Mouse (Mus musculus) adrenal gland, postnatal 14 days (tissue): ENCODE results near the gene Ube2ql1. TPM values are rescaled to one million over a fixed set of nuclear protein-coding genes. Genes with fewer than 3 reads are reported as not detected.

Experiments used
- DNase-seq: peaks from one replicate; pipeline ENCODE4 v3.0.0; 2021; ENCODE audit warnings: mixed read lengths
- long read RNA-seq, 2 experiments: library from polyadenylated mRNA; stranded (forward); transcript quantifications; one replicate each; pipeline ENCODE4 v2.0.0; 2021
- total RNA-seq: library from RNA; stranded (reverse); gene quantifications from 2 replicates; pipeline ENCODE4 v1.2.3, GENCODE M21; 2021

The Ube2ql1 gene
- 1.4 and 2.3 TPM in 2 replicates for total RNA-seq
- long read RNA-seq, experiment 1, partial matches to known transcripts, result 0 of 4 reads
- long read RNA-seq, experiment 1, other reads (novel, unspliced or antisense), result 0 of 4 reads
- long read RNA-seq, experiment 2, partial matches to known transcripts, result 0 of 1 reads
- long read RNA-seq, experiment 2, other reads (novel, unspliced or antisense), result 0 of 1 reads

- DNase-seq, result peak; percentile 92
These were observed at the start of gene Ube2ql1 for GRCm38 (mm10) chr13:69739759-69740135. Gene Ube2ql1 (minus strand): TSS chr13:69739889.

DNA sequence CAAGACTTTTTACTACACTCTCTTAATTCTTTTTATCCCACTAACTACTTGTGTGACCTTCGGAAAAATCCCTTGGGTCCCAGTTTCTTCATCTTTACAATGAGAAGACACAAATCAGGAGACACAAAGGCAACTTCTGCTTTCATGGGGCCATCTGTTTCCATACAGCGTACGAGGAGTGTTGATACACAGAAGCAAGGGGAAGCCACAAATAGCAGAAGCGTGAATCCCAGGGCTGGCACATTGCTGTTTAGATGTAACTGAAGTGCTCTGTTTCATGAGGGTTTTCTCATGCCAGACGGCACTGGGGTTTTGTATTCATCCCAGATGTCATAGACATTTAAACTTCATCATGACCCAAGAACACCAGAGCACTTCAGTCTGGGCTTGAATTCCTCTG lies 49.0 kb upstream of the Ube2ql1 start:
- DNase-seq, result no peak

GRCm38 (mm10) chr13:69778221-69778620 lies 38.5 kb upstream of the Ube2ql1 start:
- no peak for DNase-seq

GRCm38 (mm10) chr13:69772358-69772757 lies 32.7 kb upstream of the Ube2ql1 start:
- DNase-seq, result no peak

- no peak for DNase-seq
These were observed 31.1 kb upstream of the Ube2ql1 start for GRCm38 (mm10) chr13:69770538-69771456.

- DNase-seq, result no peak
These were observed 28.5 kb upstream of the Ube2ql1 start for GRCm38 (mm10) chr13:69768152-69768551.

DNA sequence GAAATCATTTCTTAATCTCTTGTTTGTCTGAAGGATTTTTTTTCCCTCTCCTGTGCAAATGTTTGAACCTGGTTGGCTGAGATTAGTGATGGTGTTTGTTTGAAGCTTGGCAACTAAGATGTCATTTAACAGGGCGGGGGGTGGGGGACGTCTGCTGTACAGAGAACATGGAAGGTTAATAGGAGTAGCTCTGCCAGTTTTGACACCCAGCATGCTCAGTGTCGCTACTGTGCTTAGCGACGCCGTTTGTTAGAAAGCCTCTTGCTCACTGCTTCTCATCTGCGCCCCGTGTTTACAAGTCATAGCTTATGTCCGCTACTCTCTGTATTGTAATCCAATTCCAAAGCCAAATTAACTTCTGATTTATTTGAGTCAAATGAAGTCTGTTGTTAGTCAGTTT lies 25.0 kb upstream of the Ube2ql1 start:
- DNase-seq, result no peak

DNA sequence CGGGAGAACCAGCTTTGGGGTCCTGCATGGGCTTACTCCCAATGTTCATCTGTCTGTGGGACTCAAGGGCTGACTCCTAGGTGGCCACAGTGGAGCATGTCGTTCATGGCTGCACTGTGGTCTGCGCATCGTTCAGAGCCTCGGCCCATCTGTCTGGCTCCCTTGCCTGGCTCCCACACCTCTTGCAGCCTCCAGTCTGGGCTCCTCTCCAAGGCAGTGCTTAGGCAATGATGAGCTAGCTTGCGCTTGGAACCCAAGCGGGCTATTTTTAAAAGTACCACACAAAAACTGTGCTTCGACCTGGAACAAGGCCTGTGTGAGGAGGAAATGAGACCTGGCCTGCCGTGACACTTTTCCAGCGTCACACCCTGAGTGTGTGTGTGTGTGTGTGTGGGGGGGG lies 21.7 kb upstream of the Ube2ql1 start:
- peak; percentile 36 for DNase-seq

GRCm38 (mm10) chr13:69758979-69759378 lies 19.3 kb upstream of the Ube2ql1 start:
- no peak for DNase-seq

DNA sequence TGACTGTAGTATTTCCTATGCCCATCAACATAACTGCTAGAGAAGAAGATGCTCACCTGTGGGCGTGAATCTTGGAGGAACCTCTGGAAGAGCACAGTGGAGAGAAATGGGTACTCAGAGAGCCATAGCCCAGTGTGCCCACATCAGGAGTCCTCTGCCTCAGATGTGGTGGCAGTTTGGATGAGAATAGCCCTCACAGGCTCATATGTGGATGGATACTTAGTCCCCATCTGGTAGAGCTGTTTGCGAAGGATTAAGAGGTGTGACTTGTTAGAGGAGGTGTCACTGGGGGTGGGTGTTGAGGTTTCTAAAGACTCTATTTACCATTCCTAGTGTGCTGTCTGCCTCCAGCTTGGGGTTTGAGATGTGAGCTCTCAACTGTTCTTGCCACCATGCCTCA lies 13.2 kb upstream of the Ube2ql1 start:
- DNase-seq, result no peak

GRCm38 (mm10) chr13:69751510-69751909 lies 11.8 kb upstream of the Ube2ql1 start:
- DNase-seq, result no peak

DNA sequence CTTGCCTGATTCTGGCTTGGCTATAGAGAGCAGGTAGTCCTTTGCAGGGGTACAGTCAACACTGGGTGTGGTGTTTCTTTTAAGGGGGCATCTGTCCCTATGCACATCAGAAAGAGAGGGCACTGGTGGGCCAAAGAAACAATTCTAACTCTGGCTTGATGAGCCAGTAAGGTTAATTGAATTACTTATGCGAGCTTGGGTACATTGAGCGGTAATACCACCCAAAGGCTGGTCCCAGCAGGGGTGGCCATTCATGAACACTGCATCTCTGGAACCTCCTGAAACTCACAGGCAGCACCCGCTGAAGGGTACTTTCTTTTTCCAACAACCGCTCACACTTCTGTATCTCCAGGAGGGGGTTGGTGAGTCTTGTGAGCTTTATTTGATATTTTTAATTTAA lies 9.1 kb upstream of the Ube2ql1 start:
- DNase-seq, result no peak

- peak; percentile 63 for DNase-seq
These were observed 919 bp upstream of the Ube2ql1 start for GRCm38 (mm10) chr13:69740331-69741285.

DNA sequence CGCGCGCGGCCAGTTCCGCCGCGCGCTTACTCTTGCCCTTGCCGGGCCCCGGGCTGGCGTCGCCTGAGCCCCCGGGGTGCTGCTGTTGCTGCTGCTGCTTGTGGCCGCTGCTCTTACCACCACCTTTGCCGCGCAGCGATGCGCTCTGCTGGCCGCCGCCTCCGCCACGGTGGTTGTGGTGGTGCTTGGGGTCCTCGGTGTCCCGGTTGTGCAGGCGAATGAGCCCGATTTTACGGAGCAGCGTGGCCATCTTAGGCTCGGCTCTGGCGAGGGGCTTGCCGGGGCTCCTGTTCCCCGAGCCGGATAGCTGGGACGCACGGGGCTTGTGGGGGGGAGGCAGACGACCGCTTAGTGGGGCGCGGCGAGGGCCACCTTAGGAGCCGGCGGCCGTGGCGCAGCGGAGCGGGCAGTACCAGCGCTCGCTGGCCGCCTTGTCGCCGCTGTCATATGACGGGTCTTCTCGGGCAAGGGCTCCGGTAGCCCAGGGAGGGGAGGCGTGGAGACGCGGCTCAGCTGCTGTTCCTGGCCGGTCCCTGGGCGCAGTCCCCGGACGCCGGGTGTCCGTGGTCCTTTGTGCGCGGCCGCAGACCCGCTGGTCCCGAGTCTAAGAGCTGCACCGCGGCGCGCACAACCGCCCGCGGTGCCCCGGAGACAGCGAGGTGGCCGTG lies 464 bp downstream of the Ube2ql1 start:
- DNase-seq, result peak; percentile 43

DNA sequence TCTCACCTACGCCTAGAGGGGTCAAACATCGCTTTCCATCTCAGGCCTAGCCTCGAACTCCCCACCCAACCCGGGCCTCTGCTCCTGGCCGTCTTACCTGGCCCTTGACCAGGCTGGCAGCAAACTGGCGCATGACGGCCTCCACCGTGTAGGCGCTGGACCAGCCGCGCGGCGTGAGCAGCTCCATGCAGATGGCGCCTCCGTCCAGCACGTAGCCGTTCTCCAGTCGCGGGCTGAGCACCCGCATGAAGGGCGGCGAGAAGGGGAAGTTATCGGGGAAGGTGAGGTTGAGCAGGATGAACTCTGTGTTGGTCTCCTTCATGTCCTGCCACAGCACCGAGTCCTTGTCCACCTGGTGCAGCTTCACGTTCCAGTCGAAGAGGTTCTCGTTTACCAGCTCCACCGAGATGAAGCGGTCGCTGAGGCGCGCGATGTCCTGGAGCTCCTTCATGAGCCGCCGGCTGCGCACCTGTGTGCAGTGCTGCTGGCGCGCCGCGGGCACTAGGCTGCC lies 1.2 kb downstream of the Ube2ql1 start:
- peak; percentile 27 for DNase-seq

DNA sequence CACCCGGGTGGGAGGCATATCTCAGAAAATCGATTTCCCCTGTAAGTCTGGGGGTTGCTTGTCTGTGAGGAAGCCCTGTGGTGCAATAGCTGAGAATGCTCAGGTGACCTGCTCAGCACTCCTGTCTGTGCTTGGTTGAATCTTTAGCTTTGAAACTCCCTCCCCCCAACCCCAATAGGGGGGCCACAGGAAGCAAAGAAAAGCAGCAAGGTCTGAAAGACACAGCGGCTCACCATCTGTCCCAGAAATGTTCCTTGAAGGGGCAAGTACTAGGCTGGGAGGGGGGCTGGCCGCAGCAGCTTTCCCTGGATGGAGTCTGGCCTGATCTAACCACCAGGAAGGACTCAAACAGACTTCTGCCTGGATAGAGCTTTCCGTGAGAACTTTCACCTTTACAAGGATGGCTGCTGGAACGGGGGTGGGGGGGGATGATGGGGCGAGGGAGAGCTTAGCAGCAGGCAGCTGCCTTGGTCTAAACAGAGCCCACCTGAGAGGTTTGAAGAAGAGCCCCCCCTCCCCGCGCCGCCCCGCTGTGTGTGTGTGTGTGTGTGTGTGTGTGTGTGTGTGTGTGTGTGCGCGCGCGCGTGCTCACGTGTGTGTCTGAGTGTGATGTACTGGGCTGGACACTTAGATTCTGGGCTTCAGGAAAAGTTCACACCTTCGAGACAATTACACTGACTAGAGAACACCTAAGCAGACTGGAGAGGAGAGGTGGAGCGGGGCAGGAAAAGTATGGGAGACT lies 2.1 kb downstream of the Ube2ql1 start:
- no peak for DNase-seq

DNA sequence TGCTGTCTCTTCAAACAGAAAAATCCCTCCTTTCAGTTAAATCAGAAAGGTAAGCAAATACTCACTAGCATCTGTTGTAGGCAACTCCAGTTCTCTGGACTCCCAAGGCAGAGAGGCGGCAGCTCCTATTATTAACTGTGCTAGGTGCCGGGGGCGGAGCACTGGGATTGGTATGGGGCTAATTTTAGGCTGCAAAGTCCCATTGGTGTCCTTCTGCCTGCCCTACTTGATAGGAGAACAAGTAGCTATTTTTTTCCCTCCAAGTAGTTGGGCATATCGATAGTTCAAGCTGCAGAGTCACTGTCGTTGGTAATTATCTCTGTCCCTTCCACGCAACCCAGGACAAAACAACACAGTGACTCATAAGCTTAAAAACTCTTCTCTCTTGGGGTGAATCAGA lies 7.1 kb downstream of the Ube2ql1 start:
- DNase-seq, result no peak

GRCm38 (mm10) chr13:69725376-69725775 lies 14.3 kb downstream of the Ube2ql1 start:
- DNase-seq, result no peak

DNA sequence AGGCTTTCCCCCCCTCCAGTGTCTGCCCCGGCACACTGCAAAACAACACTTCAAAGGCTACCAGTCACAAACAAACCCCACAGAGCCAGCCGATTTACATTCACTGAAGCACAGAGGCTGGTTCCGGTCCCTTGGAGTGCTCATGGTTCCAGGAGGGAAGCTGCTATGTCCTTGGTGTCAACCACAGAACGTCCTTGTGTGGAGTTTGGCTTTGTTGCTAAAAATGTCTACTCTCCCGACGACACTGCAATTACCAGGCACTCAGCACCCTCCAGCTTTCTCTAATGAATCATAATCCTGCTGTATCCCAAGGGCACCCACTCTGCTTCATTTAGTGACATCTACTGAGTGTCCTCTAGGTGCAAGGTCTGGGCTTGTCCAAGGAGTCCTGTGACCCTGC lies 18.5 kb downstream of the Ube2ql1 start:
- peak; percentile 63 for DNase-seq

- DNase-seq, result no peak
These were observed 21.7 kb downstream of the Ube2ql1 start for GRCm38 (mm10) chr13:69717860-69718598.
